Mouse (Mus musculus) brain, embryonic 18.5 days (tissue): ENCODE results near the gene Lsm2.

ENCODE experiments used
- DNase-seq: peaks from one replicate; pipeline ENCODE4 v3.0.0-alpha.2; 2012; ENCODE audit warnings: low read depth, low spot score

The Lsm2 gene

GRCm38 (mm10) chr17:35012430-35012829 is 30.8 kb downstream of the Lsm2 start:
- no peak for DNase-seq

- DNase-seq, result no peak
These were observed 31.6 kb downstream of the Lsm2 start for GRCm38 (mm10) chr17:35013221-35013620.

GRCm38 (mm10) chr17:35015296-35015695 is 33.6 kb downstream of the Lsm2 start:
- no peak for DNase-seq

- DNase-seq, result no peak
These were observed 34.7 kb downstream of the Lsm2 start, which contains the start of gene Vwa7 for GRCm38 (mm10) chr17:35016376-35016775. Gene Vwa7, plus strand, starts transcription at chr17:35016579.

- DNase-seq, result no peak
These were observed 35.4 kb downstream of the Lsm2 start for GRCm38 (mm10) chr17:35016791-35017705.

- no peak for DNase-seq
These were observed 36.0 kb downstream of the Lsm2 start for GRCm38 (mm10) chr17:35017706-35018030.

GRCm38 (mm10) chr17:35018171-35018570 is 36.5 kb downstream of the Lsm2 start:
- no peak for DNase-seq

GRCm38 (mm10) chr17:35019894-35020293 is 38.2 kb downstream of the Lsm2 start:
- no peak for DNase-seq

- DNase-seq, result no peak
These were observed 38.9 kb downstream of the Lsm2 start for GRCm38 (mm10) chr17:35020551-35020950.

GRCm38 (mm10) chr17:35021163-35021808 is 39.6 kb downstream of the Lsm2 start:
- no peak for DNase-seq

GRCm38 (mm10) chr17:35021842-35022477 is 40.3 kb downstream of the Lsm2 start:
- no peak for DNase-seq

- DNase-seq, result no peak
These were observed 40.9 kb downstream of the Lsm2 start for GRCm38 (mm10) chr17:35022541-35023060.

GRCm38 (mm10) chr17:35023221-35023620 is 41.6 kb downstream of the Lsm2 start:
- DNase-seq, result no peak

- no peak for DNase-seq
These were observed 42.1 kb downstream of the Lsm2 start for GRCm38 (mm10) chr17:35023756-35024155.

- DNase-seq, result no peak
These were observed 42.6 kb downstream of the Lsm2 start for GRCm38 (mm10) chr17:35024261-35024660.

- no peak for DNase-seq
These were observed 43.2 kb downstream of the Lsm2 start for GRCm38 (mm10) chr17:35024691-35025488.

GRCm38 (mm10) chr17:35026206-35026605 is 44.5 kb downstream of the Lsm2 start:
- no peak for DNase-seq

- no peak for DNase-seq
These were observed 45.8 kb downstream of the Lsm2 start, which contains the start of gene Sapcd1 for GRCm38 (mm10) chr17:35027277-35028068. Gene Sapcd1, minus strand, starts transcription at chr17:35028016.

GRCm38 (mm10) chr17:35028315-35028714 is 46.7 kb downstream of the Lsm2 start:
- no peak for DNase-seq
